Mouse (Mus musculus) testis, adult 2 months (tissue): ENCODE results near the gene Prss53. TPM values are rescaled to one million over a fixed set of nuclear protein-coding genes. Genes with fewer than 3 reads are reported as not detected.

ENCODE experiments used
- H3K27ac ChIP-seq: fragments of 200-500 bp; 2 replicates; pipeline ENCODE4 v1.5.1; 2012; ENCODE audit warnings: low read depth, low read length; ENCODE audit not compliant: control insufficient read depth, insufficient read depth
- H3K27me3 ChIP-seq: fragments of 200-500 bp; 2 replicates; pipeline ENCODE4 v1.6.1; 2012; ENCODE audit warnings: mild to moderate bottlenecking, low read length, moderate library complexity; ENCODE audit not compliant: control insufficient read depth, insufficient read depth
- H3K36me3 ChIP-seq: fragments of 200-500 bp; 2 replicates; pipeline ENCODE4 v1.6.1; 2012; ENCODE audit warnings: mild to moderate bottlenecking, low read length; ENCODE audit not compliant: control insufficient read depth, insufficient read depth
- H3K4me1 ChIP-seq: fragments of 200-500 bp; 2 replicates; pipeline ENCODE4 v1.6.1; 2012; ENCODE audit warnings: low read length; ENCODE audit not compliant: control insufficient read depth, insufficient read depth
- H3K4me3 ChIP-seq: fragments of 200-500 bp; 2 replicates; pipeline ENCODE4 v1.5.1; 2012; ENCODE audit warnings: low read depth, mild to moderate bottlenecking, low read length, moderate library complexity, mixed read lengths; ENCODE audit not compliant: control insufficient read depth
- CTCF ChIP-seq: fragments of 200-500 bp; IDR thresholded peaks from 2 replicates; pipeline ENCODE4 v1.5.1; 2012; ENCODE audit warnings: low read depth, mild to moderate bottlenecking, inconsistent platforms, low read length, moderate library complexity; ENCODE audit not compliant: control insufficient read depth, insufficient read depth, insufficient replicate concordance
- POLR2A ChIP-seq: fragments of 200-500 bp; IDR thresholded peaks from 2 replicates; pipeline ENCODE4 v1.6.1; 2012; ENCODE audit warnings: low read depth, mild to moderate bottlenecking, inconsistent platforms, low read length, moderate library complexity; ENCODE audit not compliant: control insufficient read depth
- polyA plus RNA-seq: library from polyadenylated mRNA; depleted of rRNA; stranded (reverse); fragments of >200 nt; gene quantifications from 2 replicates; pipeline ENCODE4 v1.2.3, GENCODE M21; 2012

Prss53 gene
- polyA plus RNA-seq, 1 experiment, result 0.88 TPM

DNA sequence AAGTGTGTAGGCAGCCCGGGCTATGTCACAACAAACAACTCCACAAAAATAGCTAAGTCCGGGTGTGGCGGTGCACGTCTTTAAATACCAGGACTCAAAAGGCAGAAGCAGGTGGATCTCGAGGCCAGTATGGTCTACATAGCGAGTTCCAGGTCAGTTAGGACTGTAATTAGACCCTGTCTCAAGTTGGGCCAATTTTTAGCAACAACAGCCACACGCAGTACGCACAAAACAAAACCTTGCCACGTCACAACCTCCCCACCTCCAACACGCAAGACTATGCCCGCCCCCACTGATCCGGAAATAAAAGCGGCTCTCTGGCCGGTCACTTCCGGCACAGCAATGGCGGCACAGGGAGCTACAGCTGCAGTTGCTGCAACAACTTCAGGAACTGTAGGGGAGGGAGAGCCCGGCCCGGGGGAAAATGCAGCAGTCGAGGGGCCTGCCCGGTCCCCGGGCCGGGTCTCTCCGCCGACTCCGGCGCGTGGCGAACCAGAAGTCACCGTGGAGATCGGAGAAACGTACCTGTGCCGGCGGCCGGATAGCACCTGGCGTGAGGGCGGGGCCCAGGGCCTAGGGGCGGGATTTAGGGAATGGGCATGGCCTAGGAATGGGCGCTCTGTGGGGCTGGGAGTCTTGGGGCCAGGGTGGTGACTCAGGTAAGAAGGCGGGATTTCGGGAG, 21.6 kb upstream of the Prss53 start, which contains the start of gene Kat8:
TSS of gene Kat8 (plus strand) at position 327 of the 682 bp plus-strand sequence.
- TF ChIP-seq CTCF, result no peak
- peak; percentile 92 for TF ChIP-seq POLR2A

DNA sequence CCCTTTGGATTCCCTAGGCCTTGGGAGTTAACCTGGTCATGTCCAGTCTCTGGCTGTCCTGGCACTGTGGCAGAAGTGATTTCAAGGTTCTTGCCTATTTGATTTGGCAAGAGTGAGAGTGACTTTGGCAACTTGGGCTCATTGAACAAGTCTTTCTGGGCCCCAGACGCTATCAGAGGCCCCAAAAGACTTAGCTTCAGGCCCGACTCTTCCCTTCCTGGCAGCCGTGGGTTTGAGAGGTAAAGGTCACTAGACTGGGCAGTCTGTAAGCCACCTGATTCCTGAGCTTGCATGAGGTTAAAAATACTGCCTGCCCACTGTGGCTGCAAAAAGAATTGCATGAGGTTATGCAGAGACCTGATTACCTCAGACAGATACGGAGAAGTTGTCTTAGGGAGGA, 17.9 kb upstream of the Prss53 start:
- Histone ChIP-seq H3K27me3 (no peaks in the 10 kb centered on the region), H3K4me1 (peaks cover 8% of the 10 kb centered on the region), H3K4me3 (no peak overlapping the region), H3K36me3 (no peaks in the 10 kb centered on the region), H3K27ac (no peak overlapping the region)
- no peak for TF ChIP-seq POLR2A
- no peak for TF ChIP-seq CTCF

More for the DNA sequence above, 21.6 kb upstream of the Prss53 start, which contains the start of gene Kat8:
- peak within 1 kb of the TSS; percentile 92 for H3K4me3 ChIP-seq
- H3K27me3 ChIP-seq, result no peaks in the 10 kb centered on the region
- H3K27ac ChIP-seq, result peak within 1 kb of the TSS; percentile 83
- H3K36me3 ChIP-seq, result peaks cover 1% of the 10 kb centered on the region; the same call in 1 of the 2 replicates
- H3K4me1 ChIP-seq, result no peaks in the 10 kb centered on the region

DNA sequence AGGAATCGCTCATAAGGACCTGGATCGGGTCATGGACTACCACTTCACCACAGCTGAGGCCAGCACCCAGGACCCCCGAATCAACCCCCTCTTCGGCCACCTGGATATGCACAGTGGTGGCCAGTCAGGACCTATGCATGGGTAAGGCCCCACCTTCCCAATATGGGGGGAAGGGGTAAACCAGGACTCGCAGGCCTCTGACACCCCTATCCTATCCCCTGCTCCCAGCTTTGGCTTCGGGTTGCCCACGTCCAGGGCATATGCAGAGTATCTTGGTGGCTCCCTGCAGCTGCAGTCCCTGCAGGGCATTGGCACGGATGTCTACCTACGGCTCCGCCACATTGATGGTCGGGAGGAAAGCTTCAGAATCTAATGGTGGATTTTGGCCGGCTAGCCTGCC, 17.2 kb upstream of the Prss53 start:
- no peak for TF ChIP-seq POLR2A
- no peak for TF ChIP-seq CTCF
- Histone ChIP-seq H3K4me3 (no peak overlapping the region), H3K4me1 (peaks cover 8% of the 10 kb centered on the region), H3K36me3 (no peaks in the 10 kb centered on the region), H3K27ac (no peak overlapping the region), H3K27me3 (no peaks in the 10 kb centered on the region)

DNA sequence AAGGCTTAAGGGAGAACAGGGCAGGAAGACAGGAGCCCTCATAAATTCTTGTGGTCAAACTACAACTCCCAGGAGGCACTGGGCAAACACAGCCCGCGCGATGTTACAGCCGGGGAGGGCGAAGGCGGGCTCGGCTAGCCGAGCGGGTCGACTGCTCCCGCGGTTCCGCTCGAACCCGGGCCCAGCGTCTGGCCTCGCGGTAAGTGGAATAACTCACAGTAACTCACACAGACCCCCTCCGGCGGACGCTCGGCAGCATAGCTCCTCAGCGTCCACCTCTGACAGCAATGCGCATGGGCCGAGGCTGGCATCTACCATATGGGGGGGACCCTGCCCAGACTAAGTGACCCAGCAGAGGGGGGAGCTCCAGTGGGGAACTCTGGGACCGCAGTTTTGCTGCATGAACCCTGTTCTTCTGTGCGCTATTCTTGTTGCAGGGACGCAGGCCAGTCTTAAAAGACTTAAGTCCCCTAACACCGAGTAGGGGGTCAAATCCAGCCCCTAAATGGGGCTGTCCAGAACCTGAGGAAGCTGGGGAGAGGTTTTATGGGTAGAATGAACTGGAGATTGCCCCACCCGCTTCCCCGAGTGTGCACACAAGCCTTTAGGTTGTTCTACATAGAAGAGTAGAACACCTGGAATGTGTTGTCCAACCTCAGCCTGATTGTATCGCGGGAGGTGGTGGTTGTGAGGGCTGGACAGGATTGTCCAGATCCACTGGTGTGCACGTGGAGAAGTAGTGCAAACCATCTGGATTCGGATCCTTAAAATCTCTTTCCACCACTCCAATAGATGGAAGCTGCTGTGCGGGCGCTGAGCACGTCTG, 13.4 kb upstream of the Prss53 start, which contains the start of gene Bckdk:
TSS of gene Bckdk (plus strand) at position 112 of the 826 bp plus-strand sequence.
- peaks cover 8% of the 10 kb centered on the region for H3K4me1 ChIP-seq
- TF ChIP-seq CTCF (no peak), POLR2A (peak; percentile 66)
- H3K4me3 ChIP-seq, result peak within 1 kb of the TSS; percentile 87
- H3K36me3 ChIP-seq, result no peaks in the 10 kb centered on the region
- peak within 1 kb of the TSS; percentile 36; the same call in 1 of the 2 replicates for H3K27ac ChIP-seq
- no peaks in the 10 kb centered on the region for H3K27me3 ChIP-seq

DNA sequence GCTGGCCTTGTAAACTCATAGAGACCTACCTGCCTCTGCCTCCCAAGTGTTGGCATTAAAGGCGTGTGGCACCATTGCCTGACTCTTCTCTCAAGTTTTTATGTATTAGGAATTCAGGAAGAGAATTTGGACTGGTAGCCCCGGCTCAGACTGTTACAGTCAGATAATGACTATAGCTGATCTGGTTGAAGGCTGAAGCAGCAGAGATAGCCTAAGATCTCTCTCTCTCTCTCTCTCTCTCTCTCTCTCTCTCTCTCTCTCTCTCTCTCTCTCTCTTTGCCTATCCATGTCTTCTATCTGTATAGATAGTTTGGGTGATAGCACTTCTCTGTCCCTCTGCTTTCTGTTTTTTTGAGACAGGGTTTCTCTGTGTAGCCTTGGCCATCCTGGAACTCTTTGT, 11.0 kb upstream of the Prss53 start:
- no peak for TF ChIP-seq CTCF
- TF ChIP-seq POLR2A, result no peak
- H3K36me3 ChIP-seq, result no peaks in the 10 kb centered on the region
- no peak overlapping the region for H3K4me3 ChIP-seq
- H3K27me3 ChIP-seq, result no peaks in the 10 kb centered on the region
- H3K27ac ChIP-seq, result no peak overlapping the region
- peaks cover 8% of the 10 kb centered on the region for H3K4me1 ChIP-seq

DNA sequence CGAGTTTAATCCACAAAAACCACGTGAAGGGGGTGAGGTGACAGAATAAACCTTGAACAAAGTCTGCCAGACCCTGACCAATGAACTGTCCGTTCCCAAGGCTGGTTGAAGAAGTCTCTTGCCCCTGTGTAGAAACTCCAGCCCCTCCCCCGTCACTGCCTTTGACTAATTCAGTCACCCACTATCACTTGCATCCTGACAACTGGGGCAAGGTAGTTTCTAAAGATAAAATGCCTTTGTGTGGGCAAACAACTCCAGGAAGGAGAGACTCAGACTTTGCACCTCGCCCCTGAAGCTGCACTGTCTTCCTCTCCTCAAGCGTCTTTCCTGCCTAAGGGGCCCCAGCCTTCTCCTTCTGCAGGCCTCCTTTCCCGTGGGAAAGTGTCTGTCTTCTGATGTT, 9.2 kb upstream of the Prss53 start:
- Histone ChIP-seq H3K4me3 (no peak overlapping the region), H3K27me3 (no peaks in the 10 kb centered on the region), H3K36me3 (no peaks in the 10 kb centered on the region), H3K27ac (no peak overlapping the region), H3K4me1 (peaks cover 17% of the 10 kb centered on the region)
- TF ChIP-seq POLR2A, result no peak
- no peak for TF ChIP-seq CTCF
